Mouse (Mus musculus): ENCODE results near the gene Fam189a2. TPM values are rescaled to one million over a fixed set of nuclear protein-coding genes. Genes with fewer than 3 reads are reported as not detected.

Fam189a2 gene
- polyA plus RNA-seq, 1 experiment: 20.8 TPM

GRCm38 (mm10) chr19:24020736-24021135 lies 10.1 kb downstream of the Fam189a2 start:
- H3K27ac ChIP-seq (ENCODE audit: control insufficient read depth, insufficient read depth, low read depth, low read length): no peak overlapping the region
- TF ChIP-seq CTCF (IDR thresholded peaks at IDR 0.05; ENCODE audit: control insufficient read depth, insufficient read depth, insufficient replicate concordance, low read depth, low read length): no peak
- TF ChIP-seq POLR2A (IDR thresholded peaks at IDR 0.05; ENCODE audit: control insufficient read depth, low read depth, low read length): no peak
- H3K27me3 ChIP-seq (ENCODE audit: control insufficient read depth, insufficient read depth, low read length): no peaks in the 10 kb centered on the region
- no peak overlapping the region for H3K4me3 ChIP-seq (ENCODE audit: control insufficient read depth, low read depth, low read length)
- H3K4me1 ChIP-seq (ENCODE audit: control insufficient read depth, insufficient read depth, low read length): peaks cover 2% of the 10 kb centered on the region; the same call in 1 of the 2 replicates
- no peaks in the 10 kb centered on the region for H3K36me3 ChIP-seq (ENCODE audit: control insufficient read depth, insufficient read depth, low read length)

- TF ChIP-seq CTCF (IDR thresholded peaks at IDR 0.05; ENCODE audit: control insufficient read depth, insufficient read depth, insufficient replicate concordance, low read depth, low read length) (no peak), POLR2A (IDR thresholded peaks at IDR 0.05; ENCODE audit: control insufficient read depth, low read depth, low read length) (no peak)
- no peak overlapping the region for H3K4me3 ChIP-seq (ENCODE audit: control insufficient read depth, low read depth, low read length)
These were observed 11.2 kb downstream of the Fam189a2 start for GRCm38 (mm10) chr19:24019609-24020008.

GRCm38 (mm10) chr19:24018396-24018795 lies 12.4 kb downstream of the Fam189a2 start:
- Histone ChIP-seq H3K36me3 (ENCODE audit: control insufficient read depth, insufficient read depth, low read length) (no peaks in the 10 kb centered on the region), H3K4me1 (ENCODE audit: control insufficient read depth, insufficient read depth, low read length) (peaks cover 2% of the 10 kb centered on the region; the same call in 1 of the 2 replicates), H3K4me3 (ENCODE audit: control insufficient read depth, low read depth, low read length) (no peak overlapping the region), H3K27me3 (ENCODE audit: control insufficient read depth, insufficient read depth, low read length) (no peaks in the 10 kb centered on the region), H3K27ac (ENCODE audit: control insufficient read depth, insufficient read depth, low read depth, low read length) (no peak overlapping the region)
- TF ChIP-seq POLR2A (IDR thresholded peaks at IDR 0.05; ENCODE audit: control insufficient read depth, low read depth, low read length): no peak
- TF ChIP-seq CTCF (IDR thresholded peaks at IDR 0.05; ENCODE audit: control insufficient read depth, insufficient read depth, insufficient replicate concordance, low read depth, low read length): no peak

More at GRCm38 (mm10) chr19:24019609-24020008, 11.2 kb downstream of the Fam189a2 start:
- no peaks in the 10 kb centered on the region for H3K36me3 ChIP-seq (ENCODE audit: control insufficient read depth, insufficient read depth, low read length)
- H3K27me3 ChIP-seq (ENCODE audit: control insufficient read depth, insufficient read depth, low read length): no peaks in the 10 kb centered on the region
- peaks cover 2% of the 10 kb centered on the region; the same call in 1 of the 2 replicates for H3K4me1 ChIP-seq (ENCODE audit: control insufficient read depth, insufficient read depth, low read length)
- no peak overlapping the region for H3K27ac ChIP-seq (ENCODE audit: control insufficient read depth, insufficient read depth, low read depth, low read length)

- no peak overlapping the region for H3K4me3 ChIP-seq (ENCODE audit: control insufficient read depth, low read depth, low read length)
- no peak for TF ChIP-seq POLR2A (IDR thresholded peaks at IDR 0.05; ENCODE audit: control insufficient read depth, low read depth, low read length)
- TF ChIP-seq CTCF (IDR thresholded peaks at IDR 0.05; ENCODE audit: control insufficient read depth, insufficient read depth, insufficient replicate concordance, low read depth, low read length): no peak
- H3K27me3 ChIP-seq (ENCODE audit: control insufficient read depth, insufficient read depth, low read length): no peaks in the 10 kb centered on the region
- H3K4me1 ChIP-seq (ENCODE audit: control insufficient read depth, insufficient read depth, low read length): peaks cover 2% of the 10 kb centered on the region; the same call in 1 of the 2 replicates
- peak overlapping the region; percentile 17; the same call in 1 of the 2 replicates for H3K27ac ChIP-seq (ENCODE audit: control insufficient read depth, insufficient read depth, low read depth, low read length)
- no peaks in the 10 kb centered on the region for H3K36me3 ChIP-seq (ENCODE audit: control insufficient read depth, insufficient read depth, low read length)
These were observed 12.9 kb downstream of the Fam189a2 start for GRCm38 (mm10) chr19:24017892-24018291.

- H3K27ac ChIP-seq (ENCODE audit: control insufficient read depth, insufficient read depth, low read depth, low read length): peak overlapping the region; percentile 51
- TF ChIP-seq CTCF (IDR thresholded peaks at IDR 0.05; ENCODE audit: control insufficient read depth, insufficient read depth, insufficient replicate concordance, low read depth, low read length): no peak
- TF ChIP-seq POLR2A (IDR thresholded peaks at IDR 0.05; ENCODE audit: control insufficient read depth, low read depth, low read length): no peak
- no peaks in the 10 kb centered on the region for H3K27me3 ChIP-seq (ENCODE audit: control insufficient read depth, insufficient read depth, low read length)
- no peak overlapping the region for H3K4me3 ChIP-seq (ENCODE audit: control insufficient read depth, low read depth, low read length)
- peaks cover 2% of the 10 kb centered on the region; the same call in 1 of the 2 replicates for H3K4me1 ChIP-seq (ENCODE audit: control insufficient read depth, insufficient read depth, low read length)
- H3K36me3 ChIP-seq (ENCODE audit: control insufficient read depth, insufficient read depth, low read length): no peaks in the 10 kb centered on the region
These were observed 13.4 kb downstream of the Fam189a2 start for GRCm38 (mm10) chr19:24017427-24017826.

- H3K4me1 ChIP-seq (ENCODE audit: control insufficient read depth, insufficient read depth, low read length): peaks cover 2% of the 10 kb centered on the region; the same call in 1 of the 2 replicates
- peak overlapping the region; percentile 51 for H3K27ac ChIP-seq (ENCODE audit: control insufficient read depth, insufficient read depth, low read depth, low read length)
- no peaks in the 10 kb centered on the region for H3K27me3 ChIP-seq (ENCODE audit: control insufficient read depth, insufficient read depth, low read length)
- no peak for TF ChIP-seq CTCF (IDR thresholded peaks at IDR 0.05; ENCODE audit: control insufficient read depth, insufficient read depth, insufficient replicate concordance, low read depth, low read length)
- no peak for TF ChIP-seq POLR2A (IDR thresholded peaks at IDR 0.05; ENCODE audit: control insufficient read depth, low read depth, low read length)
- no peak overlapping the region for H3K4me3 ChIP-seq (ENCODE audit: control insufficient read depth, low read depth, low read length)
- no peaks in the 10 kb centered on the region for H3K36me3 ChIP-seq (ENCODE audit: control insufficient read depth, insufficient read depth, low read length)
These were observed 14.0 kb downstream of the Fam189a2 start for GRCm38 (mm10) chr19:24016706-24017386.

GRCm38 (mm10) chr19:24013241-24013640 lies 17.6 kb downstream of the Fam189a2 start:
- no peaks in the 10 kb centered on the region for H3K36me3 ChIP-seq (ENCODE audit: control insufficient read depth, insufficient read depth, low read length)
- TF ChIP-seq POLR2A (IDR thresholded peaks at IDR 0.05; ENCODE audit: control insufficient read depth, low read depth, low read length): no peak
- TF ChIP-seq CTCF (IDR thresholded peaks at IDR 0.05; ENCODE audit: control insufficient read depth, insufficient read depth, insufficient replicate concordance, low read depth, low read length): no peak
- no peak overlapping the region for H3K4me3 ChIP-seq (ENCODE audit: control insufficient read depth, low read depth, low read length)
- peaks cover 2% of the 10 kb centered on the region; the same call in 1 of the 2 replicates for H3K4me1 ChIP-seq (ENCODE audit: control insufficient read depth, insufficient read depth, low read length)
- no peaks in the 10 kb centered on the region for H3K27me3 ChIP-seq (ENCODE audit: control insufficient read depth, insufficient read depth, low read length)
- H3K27ac ChIP-seq (ENCODE audit: control insufficient read depth, insufficient read depth, low read depth, low read length): no peak overlapping the region
